9 mouse cellular contexts compared by ENCODE assay signal in genomic region chr3:108411754-108412121, GRCm38 (mm10). TPM values are rescaled to one million over a fixed set of nuclear protein-coding genes. Genes with fewer than 3 reads are reported as not detected.
A peak's percentile ranks its signal among the peaks of the same experiment; 100 is the strongest.
DNase-seq lines count a peak whose midpoint lies in the region; ATAC-seq and TF ChIP-seq lines count a peak whose summit lies in the region.
"Had no signal": no experiment of that assay in that cellular context is flagged by ENCODE, and none has a peak within 500 bp of the region (broad histone marks: within the 10 kb centered on the region; RNA-seq: fewer than 3 reads in every experiment).

No protein-coding gene starts in this region.

- 0 out of 2 replicates have a peak, but pooled peaks have one; percentile 7 for ATAC-seq in frontal cortex, adult (ENCODE audit: low TSS enrichment)
- peak; percentile 37; the same call in 1 of the 2 replicates for ATAC-seq in forebrain, embryonic 12.5 days (ENCODE audit: low FRiP score)
- no peak for ATAC-seq in lung, embryonic 14.5 days (ENCODE audit: insufficient read depth)
- no peak for ATAC-seq in megakaryocyte-erythroid progenitor cell, adult 5-6 weeks (replicated peaks; ENCODE audit: low FRiP score, low TSS enrichment, poor library complexity, severe bottlenecking)

- H3K9ac ChIP-seq in forebrain, embryonic 12.5 days: peak overlapping the region; percentile 78
- H3K9ac ChIP-seq in lung, embryonic 14.5 days: peak overlapping the region; percentile 6; the same call in 1 of the 2 replicates
- H3K9ac ChIP-seq: liver, embryonic 15.5 days had no signal

- peaks cover 6% of the 10 kb centered on the region for H3K27me3 ChIP-seq in forebrain, embryonic 12.5 days
- H3K27me3 ChIP-seq in lung, embryonic 14.5 days (ENCODE audit: insufficient read depth, low read length): peaks cover 14% of the 10 kb centered on the region; the same call in 1 of the 2 replicates

- H3K36me3 ChIP-seq in forebrain, embryonic 12.5 days (replicated peaks): peaks cover 59% of the 10 kb centered on the region
- peaks cover 16% of the 10 kb centered on the region; the same call in 1 of the 2 replicates for H3K36me3 ChIP-seq in lung, embryonic 14.5 days (ENCODE audit: insufficient read depth)
- H3K36me3 ChIP-seq: liver, embryonic 15.5 days had no signal

- H3K27ac ChIP-seq in forebrain, embryonic 12.5 days: peak overlapping the region; percentile 97
- H3K27ac ChIP-seq in lung, embryonic 14.5 days (ENCODE audit: low read depth): peak overlapping the region; percentile 6; the same call in 1 of the 2 replicates
- H3K27ac ChIP-seq: liver, embryonic 15.5 days had no signal

- H3K4me1 ChIP-seq in forebrain, embryonic 12.5 days: peaks cover 71% of the 10 kb centered on the region
- H3K4me1 ChIP-seq in lung, embryonic 14.5 days (ENCODE audit: insufficient read depth): 0 out of 2 replicates have a peak, but pooled peaks cover 6% of the 10 kb centered on the region

- peaks cover 24% of the 10 kb centered on the region for H3K9me3 ChIP-seq in forebrain, embryonic 12.5 days
- H3K9me3 ChIP-seq in lung, embryonic 14.5 days (ENCODE audit: low read depth, low read length): peaks cover 19% of the 10 kb centered on the region; the same call in 1 of the 2 replicates

- TF ChIP-seq CTCF in lung, embryonic 14.5 days (IDR thresholded peaks at IDR 0.05; ENCODE audit: low read depth): no peak

- 29% methylated on average over 8 of the region's 8 CpGs for WGBS in forebrain, embryonic 12.5 days
- 61% methylated on average over 8 of the region's 8 CpGs for WGBS in lung, embryonic 14.5 days

- peak overlapping the region; percentile 78 for H3K4me2 ChIP-seq in forebrain, embryonic 12.5 days
- peak overlapping the region; percentile 38; the same call in 1 of the 2 replicates for H3K4me2 ChIP-seq in lung, embryonic 14.5 days
- H3K4me2 ChIP-seq: liver, embryonic 15.5 days had no signal

- H3K4me3 ChIP-seq in forebrain, embryonic 12.5 days (replicated peaks): peak overlapping the region; percentile 35
- no peak overlapping the region for H3K4me3 ChIP-seq in lung, embryonic 14.5 days (ENCODE audit: low read depth, low read length)
- H3K4me3 ChIP-seq: liver, embryonic 15.5 days had no signal

- DNase-seq in frontal cortex, postnatal 25 days (ENCODE audit: low spot score in 2 of 2): no peak
- peak; percentile 93 for DNase-seq in brain, adult 2 months (ENCODE audit: low read depth, low spot score)
- peak; percentile 95 for DNase-seq in kidney, adult 11 months
- peak; percentile 39 for DNase-seq in lung, embryonic 14.5 days
- DNase-seq in thymus, adult 18-20 months: no peak

RNA-seq across cellular contexts. Expression of gene Celsr2, which starts 3.6 kb away (rescaled TPM):
- 60.4 and 61.3 TPM in 2 replicates for polyA plus RNA-seq in forebrain, embryonic 12.5 days (2016; fragmentation: Nextera tagmentation; extraction: Ambion mirVana)
- polyA plus RNA-seq in lung, embryonic 14.5 days (2014; fragmentation: Nextera tagmentation; extraction: Ambion mirVana): 8.3 and 9.4 TPM in 2 replicates
- 1.8 and 6.5 TPM in 2 replicates for total RNA-seq in megakaryocyte-erythroid progenitor cell, adult 5-6 weeks (2014; fragmentation: Nextera tagmentation)
- 0.42 and 2.3 TPM in 2 replicates for total RNA-seq in megakaryocyte-erythroid progenitor cell, adult 5-6 weeks (2017)

RNA-seq across cellular contexts. Expression of gene Psrc1, which starts 28.1 kb away (rescaled TPM):
- 82.6 and 83.1 TPM in 2 replicates for polyA plus RNA-seq in forebrain, embryonic 12.5 days (2016; fragmentation: Nextera tagmentation; extraction: Ambion mirVana)
- 76.5 and 79.7 TPM in 2 replicates for polyA plus RNA-seq in lung, embryonic 14.5 days (2014; fragmentation: Nextera tagmentation; extraction: Ambion mirVana)
- total RNA-seq in megakaryocyte-erythroid progenitor cell, adult 5-6 weeks (2014; fragmentation: Nextera tagmentation): 34.4 and 34.9 TPM in 2 replicates
- total RNA-seq in megakaryocyte-erythroid progenitor cell, adult 5-6 weeks (2017): 13.6 and 24.9 TPM in 2 replicates

RNA-seq across cellular contexts. Expression of gene Sars, which starts 33.3 kb away (rescaled TPM):
- 186 and 205 TPM in 2 replicates for polyA plus RNA-seq in forebrain, embryonic 12.5 days (2016; fragmentation: Nextera tagmentation; extraction: Ambion mirVana)
- polyA plus RNA-seq in lung, embryonic 14.5 days (2014; fragmentation: Nextera tagmentation; extraction: Ambion mirVana): 118 and 119 TPM in 2 replicates
- total RNA-seq in megakaryocyte-erythroid progenitor cell, adult 5-6 weeks (2014; fragmentation: Nextera tagmentation): 58.8 and 69.7 TPM in 2 replicates
- total RNA-seq in megakaryocyte-erythroid progenitor cell, adult 5-6 weeks (2017): 456 and 521 TPM in 2 replicates

RNA-seq across cellular contexts. Expression of gene Mybphl, which starts 47.0 kb away (rescaled TPM):
- 0.15 and 0.31 TPM in 2 replicates for polyA plus RNA-seq in forebrain, embryonic 12.5 days (2016; fragmentation: Nextera tagmentation; extraction: Ambion mirVana)
- polyA plus RNA-seq in lung, embryonic 14.5 days (2014; fragmentation: Nextera tagmentation; extraction: Ambion mirVana): 0.75 and 4.7 TPM in 2 replicates
- total RNA-seq in megakaryocyte-erythroid progenitor cell, adult 5-6 weeks (2014; fragmentation: Nextera tagmentation): not detected in 2 replicates
- total RNA-seq in megakaryocyte-erythroid progenitor cell, adult 5-6 weeks (2017): not detected in 2 replicates

Comparison
In these comparisons a context has a peak if more than half of its experiments do, and no peak if none do; other contexts are left out.
1. ATAC-seq: peak in frontal cortex, adult (single experiment) and forebrain, embryonic 12.5 days (single experiment); none in lung, embryonic 14.5 days (single experiment) and megakaryocyte-erythroid progenitor cell, adult 5-6 weeks (single experiment).
2. DNase-seq: peak in brain, adult 2 months (single experiment), kidney, adult 11 months (single experiment) and lung, embryonic 14.5 days (single experiment); none in frontal cortex, postnatal 25 days (0 of 2) and thymus, adult 18-20 months (0 of 2).